Mouse (Mus musculus) midbrain, embryonic 15.5 days (tissue): ENCODE measurements around the gene Clec3b. TPM values are rescaled to one million over a fixed set of nuclear protein-coding genes. Genes with fewer than 3 reads are reported as not detected.

Experiments
- ATAC-seq: fragments of 200-750 bp; cut with Nextera tagmentation; replicated peaks from 2 replicates; pipeline ENCODE4 v1.8.0; 2017; ENCODE audit warnings: moderate TSS enrichment
- H3K27ac ChIP-seq: fragments of 300-500 bp; sonication (generic); 2 replicates; pipeline ENCODE4 v1.5.1; 2015; ENCODE audit warnings: mild to moderate bottlenecking, inconsistent platforms
- H3K27me3 ChIP-seq: fragments of 300-500 bp; sonication (generic); replicated peaks from 2 replicates; pipeline ENCODE4 v1.6.1; 2015; ENCODE audit warnings: inconsistent platforms
- H3K36me3 ChIP-seq: fragments of 300-500 bp; sonication (generic); replicated peaks from 2 replicates; pipeline ENCODE4 v1.6.1; 2015; ENCODE audit warnings: inconsistent platforms
- H3K4me1 ChIP-seq: fragments of 300-500 bp; sonication (generic); 2 replicates; pipeline ENCODE4 v1.6.1; 2015; ENCODE audit warnings: inconsistent platforms
- H3K4me2 ChIP-seq: fragments of 300-500 bp; sonication (generic); 2 replicates; pipeline ENCODE4 v1.6.1; 2015; ENCODE audit warnings: inconsistent platforms, mild to moderate bottlenecking, moderate library complexity
- H3K4me3 ChIP-seq: fragments of 300-500 bp; sonication (generic); 2 replicates; pipeline ENCODE4 v1.5.1; 2015; ENCODE audit warnings: mild to moderate bottlenecking, inconsistent platforms
- H3K9ac ChIP-seq: fragments of 300-500 bp; sonication (generic); 2 replicates; pipeline ENCODE4 v1.6.1; 2015; ENCODE audit warnings: mild to moderate bottlenecking, inconsistent platforms
- H3K9me3 ChIP-seq: fragments of 300-500 bp; sonication (generic); 2 replicates; pipeline ENCODE4 v1.6.1; 2016; ENCODE audit warnings: inconsistent platforms
- WGBS: fragments of 180-500 bp; shearing (Covaris S2); methylation state at CpG from one replicate; pipeline ENCODE4 v1.1.7; 2015; ENCODE audit warnings: mixed read lengths; 5-methylcytosine and 5-hydroxymethylcytosine counted together
- polyA plus RNA-seq: library from polyadenylated mRNA; unstranded; fragments of >200 nt; fragmentation: Nextera tagmentation; extraction: Ambion mirVana; gene quantifications from 2 replicates; pipeline ENCODE4 v1.2.1, GENCODE M21; 2015

Clec3b gene
- polyA plus RNA-seq, 1 experiment from 2014 or later, result 1.5 TPM

- no peak overlapping the region for H3K4me3 ChIP-seq
- no peaks in the 10 kb centered on the region for H3K9me3 ChIP-seq
- WGBS, result 93% methylated on average over 2 of the region's 2 CpGs
- no peaks in the 10 kb centered on the region for H3K27me3 ChIP-seq
- peaks cover 42% of the 10 kb centered on the region for H3K36me3 ChIP-seq
- ATAC-seq, result no peak
- no peak overlapping the region for H3K27ac ChIP-seq
- no peaks in the 10 kb centered on the region for H3K4me1 ChIP-seq
- no peak overlapping the region for H3K4me2 ChIP-seq
- no peak overlapping the region for H3K9ac ChIP-seq
Observed at GRCm38 (mm10) chr9:123124413-123124981, 26.2 kb upstream of the Clec3b start.

GRCm38 (mm10) chr9:123127663-123128062, 23.1 kb upstream of the Clec3b start:
- H3K4me1 ChIP-seq, result no peaks in the 10 kb centered on the region
- no peak for ATAC-seq
- WGBS, result 95% methylated on average over 6 of the region's 6 CpGs
- H3K4me2 ChIP-seq, result no peak overlapping the region
- peaks cover 45% of the 10 kb centered on the region for H3K36me3 ChIP-seq
- H3K9ac ChIP-seq, result no peak overlapping the region
- no peak overlapping the region for H3K4me3 ChIP-seq
- H3K9me3 ChIP-seq, result no peaks in the 10 kb centered on the region
- H3K27ac ChIP-seq, result no peak overlapping the region
- no peaks in the 10 kb centered on the region for H3K27me3 ChIP-seq

GRCm38 (mm10) chr9:123132994-123133393, 17.8 kb upstream of the Clec3b start:
- H3K9me3 ChIP-seq, result no peaks in the 10 kb centered on the region
- 90% methylated on average over 3 of the region's 3 CpGs for WGBS
- H3K27me3 ChIP-seq, result no peaks in the 10 kb centered on the region
- no peak overlapping the region for H3K4me3 ChIP-seq
- no peak overlapping the region for H3K9ac ChIP-seq
- H3K36me3 ChIP-seq, result peaks cover 74% of the 10 kb centered on the region
- H3K27ac ChIP-seq, result no peak overlapping the region
- H3K4me2 ChIP-seq, result no peak overlapping the region
- no peaks in the 10 kb centered on the region for H3K4me1 ChIP-seq
- ATAC-seq, result no peak

- 91% methylated on average over 7 of the region's 7 CpGs for WGBS
- Histone ChIP-seq H3K9me3 (no peaks in the 10 kb centered on the region), H3K4me1 (no peaks in the 10 kb centered on the region), H3K27me3 (no peaks in the 10 kb centered on the region), H3K9ac (no peak overlapping the region), H3K27ac (no peak overlapping the region), H3K4me3 (no peak overlapping the region), H3K36me3 (peaks cover 53% of the 10 kb centered on the region), H3K4me2 (no peak overlapping the region)
- no peak for ATAC-seq
Observed at GRCm38 (mm10) chr9:123136953-123137682, 13.6 kb upstream of the Clec3b start.

- 0 out of 2 replicates have a peak, but pooled peaks have one; percentile 30 for ATAC-seq
- Histone ChIP-seq H3K4me3 (no peak overlapping the region), H3K9ac (no peak overlapping the region), H3K27ac (peak overlapping the region; percentile 32; the same call in 1 of the 2 replicates), H3K36me3 (peaks cover 35% of the 10 kb centered on the region), H3K9me3 (no peaks in the 10 kb centered on the region), H3K4me2 (no peak overlapping the region), H3K4me1 (no peaks in the 10 kb centered on the region), H3K27me3 (no peaks in the 10 kb centered on the region)
- WGBS, result 69% methylated on average over 5 of the region's 5 CpGs
Observed at GRCm38 (mm10) chr9:123138891-123139474, 11.8 kb upstream of the Clec3b start.

- Histone ChIP-seq H3K4me3 (no peak overlapping the region), H3K9me3 (no peaks in the 10 kb centered on the region), H3K4me2 (no peak overlapping the region), H3K4me1 (no peaks in the 10 kb centered on the region), H3K27ac (peak overlapping the region; percentile 32; the same call in 1 of the 2 replicates), H3K27me3 (no peaks in the 10 kb centered on the region), H3K36me3 (peaks cover 30% of the 10 kb centered on the region), H3K9ac (no peak overlapping the region)
- WGBS, result 79% methylated on average over 4 of the region's 4 CpGs
- no peak for ATAC-seq
Observed at GRCm38 (mm10) chr9:123139887-123140614, 10.7 kb upstream of the Clec3b start.

- Histone ChIP-seq H3K9me3 (no peaks in the 10 kb centered on the region), H3K36me3 (no peaks in the 10 kb centered on the region), H3K4me3 (no peak overlapping the region), H3K4me2 (no peak overlapping the region), H3K27ac (no peak overlapping the region), H3K27me3 (no peaks in the 10 kb centered on the region), H3K9ac (no peak overlapping the region), H3K4me1 (no peaks in the 10 kb centered on the region)
- no peak for ATAC-seq
- WGBS, result 79% methylated on average over 5 of the region's 5 CpGs
Observed at GRCm38 (mm10) chr9:123148430-123148829, 2.3 kb upstream of the Clec3b start.

GRCm38 (mm10) chr9:123151561-123151960, 815 bp downstream of the Clec3b start:
- Histone ChIP-seq H3K27me3 (no peaks in the 10 kb centered on the region), H3K4me1 (no peaks in the 10 kb centered on the region), H3K9me3 (no peaks in the 10 kb centered on the region), H3K36me3 (no peaks in the 10 kb centered on the region), H3K9ac (no peak overlapping the region), H3K4me2 (no peak overlapping the region), H3K4me3 (no peak overlapping the region), H3K27ac (no peak overlapping the region)
- no peak for ATAC-seq
- WGBS, result 55% methylated on average over 1 of the region's 1 CpGs

- Histone ChIP-seq H3K4me1 (no peaks in the 10 kb centered on the region), H3K9me3 (no peaks in the 10 kb centered on the region), H3K4me3 (no peak overlapping the region), H3K4me2 (no peak overlapping the region), H3K9ac (no peak overlapping the region), H3K36me3 (no peaks in the 10 kb centered on the region), H3K27ac (no peak overlapping the region), H3K27me3 (no peaks in the 10 kb centered on the region)
- ATAC-seq, result no peak
- 77% methylated on average over 3 of the region's 3 CpGs for WGBS
Observed at GRCm38 (mm10) chr9:123152026-123152425, 1.3 kb downstream of the Clec3b start.

- no peak for ATAC-seq
- Histone ChIP-seq H3K9ac (no peak overlapping the region), H3K27ac (no peak overlapping the region), H3K36me3 (no peaks in the 10 kb centered on the region), H3K4me3 (no peak overlapping the region), H3K4me1 (no peaks in the 10 kb centered on the region), H3K9me3 (no peaks in the 10 kb centered on the region), H3K4me2 (no peak overlapping the region), H3K27me3 (no peaks in the 10 kb centered on the region)
- WGBS, result 93% methylated on average over 2 of the region's 2 CpGs
Observed at GRCm38 (mm10) chr9:123153121-123153520, 2.4 kb downstream of the Clec3b start.

- Histone ChIP-seq H3K27ac (no peak overlapping the region), H3K9ac (no peak overlapping the region), H3K27me3 (no peaks in the 10 kb centered on the region), H3K4me2 (peak overlapping the region; percentile 2; the same call in 1 of the 2 replicates), H3K4me3 (no peak overlapping the region; the same call in 1 of the 2 replicates), H3K36me3 (no peaks in the 10 kb centered on the region), H3K4me1 (no peaks in the 10 kb centered on the region), H3K9me3 (no peaks in the 10 kb centered on the region)
- WGBS, result 34% methylated on average over 30 of the region's 30 CpGs
- ATAC-seq, result peak; percentile 60
Observed at GRCm38 (mm10) chr9:123156910-123157361, 6.2 kb downstream of the Clec3b start.

- no peaks in the 10 kb centered on the region for H3K9me3 ChIP-seq
- no peaks in the 10 kb centered on the region for H3K4me1 ChIP-seq
- H3K36me3 ChIP-seq, result no peaks in the 10 kb centered on the region
- no peaks in the 10 kb centered on the region for H3K27me3 ChIP-seq
- H3K27ac ChIP-seq, result no peak overlapping the region
- no peak overlapping the region for H3K4me3 ChIP-seq
- H3K4me2 ChIP-seq, result no peak overlapping the region
- no peak overlapping the region for H3K9ac ChIP-seq
- no peak for ATAC-seq
Observed at GRCm38 (mm10) chr9:123157699-123158098, 7.0 kb downstream of the Clec3b start.
